Mouse (Mus musculus): Measurements from ENCODE around the gene Irf2bpl. TPM values are rescaled to one million over a fixed set of nuclear protein-coding genes. Genes with fewer than 3 reads are reported as not detected.

The Irf2bpl gene
- polyA plus RNA-seq, 2 experiments: 1.4 TPM

- no peak overlapping the region for H3K27ac ChIP-seq
- peaks cover 28 to 57% of the 10 kb centered on the region in 2 experiments for H3K4me1 ChIP-seq (replicated peaks; ENCODE audit: control insufficient read depth in 2 of 2, insufficient read depth in 2 of 2, low read length in 1 of 2)
- TF ChIP-seq EP300 (IDR thresholded peaks at IDR 0.05; ENCODE audit: low read depth) (peak; percentile 52; the same call in 1 of the 2 replicates), CTCF (IDR thresholded peaks at IDR 0.05; ENCODE audit: low read depth) (no peak)
- H3K27me3 ChIP-seq (ENCODE audit: control insufficient read depth, insufficient read depth, low read length): peaks cover 23% of the 10 kb centered on the region
- ATAC-seq (ENCODE audit: insufficient read depth) (peak; percentile 36; the same call in 1 of the 2 replicates), DNase-seq (ENCODE audit: low read depth in 3 of 3, low spot score in 3 of 3) (peak in 2 of 3 experiments; percentile 65 to 74)
- H3K4me3 ChIP-seq (ENCODE audit: insufficient read depth in 1 of 2, low read depth in 2 of 2, low read length in 2 of 2): peak overlapping the region; percentile 56 to 63
- 3% methylated on average over 37 of the region's 37 CpGs for WGBS (ENCODE audit: insufficient replicate concordance)
- no peaks in the 10 kb centered on the region for H3K36me3 ChIP-seq (replicated peaks; ENCODE audit: control insufficient read depth, insufficient read depth, low read depth)
- peak overlapping the region; percentile 94 for H3K4me2 ChIP-seq (ENCODE audit: low read depth)
- H3K9me3 ChIP-seq (ENCODE audit: control insufficient read depth, low read length): no peaks in the 10 kb centered on the region
- peak overlapping the region; percentile 47 for H3K9ac ChIP-seq (replicated peaks)
Measured at GRCm38 (mm10) chr12:86891786-86892702, 7.4 kb upstream of the Irf2bpl start.

GRCm38 (mm10) chr12:86891454-86891785 is 6.8 kb upstream of the Irf2bpl start:
- DNase-seq (ENCODE audit: low read depth in 3 of 3, low spot score in 3 of 3) (no peak), ATAC-seq (ENCODE audit: insufficient read depth) (no peak)
- Histone ChIP-seq H3K4me1 (replicated peaks; ENCODE audit: control insufficient read depth in 2 of 2, insufficient read depth in 2 of 2, low read length in 1 of 2) (peaks cover 28 to 52% of the 10 kb centered on the region in 2 experiments), H3K4me2 (ENCODE audit: low read depth) (peak overlapping the region; percentile 94), H3K9ac (replicated peaks) (no peak overlapping the region), H3K9me3 (ENCODE audit: control insufficient read depth, low read length) (no peaks in the 10 kb centered on the region), H3K4me3 (ENCODE audit: insufficient read depth in 1 of 2, low read depth in 2 of 2, low read length in 2 of 2) (peak overlapping the region in 1 of 2 experiments; percentile 56; a peak in 2 of 4 replicates), H3K36me3 (replicated peaks; ENCODE audit: control insufficient read depth, insufficient read depth, low read depth) (no peaks in the 10 kb centered on the region), H3K27me3 (ENCODE audit: control insufficient read depth, insufficient read depth, low read length) (peaks cover 29% of the 10 kb centered on the region), H3K27ac (no peak overlapping the region)
- no peak for TF ChIP-seq EP300 (IDR thresholded peaks at IDR 0.05; ENCODE audit: low read depth)
- no peak for TF ChIP-seq CTCF (IDR thresholded peaks at IDR 0.05; ENCODE audit: low read depth)
- WGBS (ENCODE audit: insufficient replicate concordance): 32% methylated on average over 11 of the region's 11 CpGs

GRCm38 (mm10) chr12:86890796-86891301 is 6.3 kb upstream of the Irf2bpl start:
- Histone ChIP-seq H3K9ac (replicated peaks) (no peak overlapping the region), H3K27ac (no peak overlapping the region), H3K27me3 (ENCODE audit: control insufficient read depth, insufficient read depth, low read length) (peaks cover 34% of the 10 kb centered on the region), H3K4me3 (ENCODE audit: insufficient read depth in 1 of 2, low read depth in 2 of 2, low read length in 2 of 2) (no peak overlapping the region), H3K4me2 (ENCODE audit: low read depth) (no peak overlapping the region), H3K36me3 (replicated peaks; ENCODE audit: control insufficient read depth, insufficient read depth, low read depth) (no peaks in the 10 kb centered on the region), H3K4me1 (replicated peaks; ENCODE audit: control insufficient read depth in 2 of 2, insufficient read depth in 2 of 2, low read length in 1 of 2) (peaks cover 28 to 48% of the 10 kb centered on the region in 2 experiments), H3K9me3 (ENCODE audit: control insufficient read depth, low read length) (no peaks in the 10 kb centered on the region)
- no peak for DNase-seq (ENCODE audit: low read depth in 3 of 3, low spot score in 3 of 3)
- 53% methylated on average over 8 of the region's 8 CpGs for WGBS (ENCODE audit: insufficient replicate concordance)
- TF ChIP-seq EP300 (IDR thresholded peaks at IDR 0.05; ENCODE audit: low read depth): no peak
- no peak for TF ChIP-seq CTCF (IDR thresholded peaks at IDR 0.05; ENCODE audit: low read depth)
- no peak for ATAC-seq (ENCODE audit: insufficient read depth)

GRCm38 (mm10) chr12:86890091-86890720 is 5.6 kb upstream of the Irf2bpl start:
- Histone ChIP-seq H3K4me1 (replicated peaks; ENCODE audit: control insufficient read depth in 2 of 2, insufficient read depth in 2 of 2, low read length in 1 of 2) (peaks cover 21 to 45% of the 10 kb centered on the region in 2 experiments), H3K4me2 (ENCODE audit: low read depth) (no peak overlapping the region), H3K36me3 (replicated peaks; ENCODE audit: control insufficient read depth, insufficient read depth, low read depth) (no peaks in the 10 kb centered on the region), H3K9me3 (ENCODE audit: control insufficient read depth, low read length) (no peaks in the 10 kb centered on the region), H3K4me3 (ENCODE audit: insufficient read depth in 1 of 2, low read depth in 2 of 2, low read length in 2 of 2) (no peak overlapping the region), H3K27me3 (ENCODE audit: control insufficient read depth, insufficient read depth, low read length) (peaks cover 40% of the 10 kb centered on the region), H3K9ac (replicated peaks) (no peak overlapping the region), H3K27ac (no peak overlapping the region)
- ATAC-seq (ENCODE audit: insufficient read depth) (no peak), DNase-seq (ENCODE audit: low read depth in 3 of 3, low spot score in 3 of 3) (no peak)
- 61% methylated on average over 12 of the region's 12 CpGs for WGBS (ENCODE audit: insufficient replicate concordance)
- TF ChIP-seq CTCF (IDR thresholded peaks at IDR 0.05; ENCODE audit: low read depth) (no peak), EP300 (IDR thresholded peaks at IDR 0.05; ENCODE audit: low read depth) (no peak)

Measured in liver, embryonic 14.5 days (tissue).